Mouse (Mus musculus) heart, postnatal 0 days (tissue): ENCODE measurements at regions not wholly inside any gene's neighbourhood (a gene's known extent, or its start where the extent isn't known, plus 50 kb on each side); places are given as distances from the start of the nearest gene placed in this dataset.

Experiments used
- CTCF ChIP-seq: IDR thresholded peaks from 2 replicates; pipeline ENCODE4 v1.5.1; 2016; ENCODE audit warnings: antibody characterized with exemption, control low read depth, low read depth
- EP300 ChIP-seq: IDR thresholded peaks from 2 replicates; pipeline ENCODE4 v1.6.1; 2016; ENCODE audit warnings: antibody characterized with exemption, low read depth

DNA sequence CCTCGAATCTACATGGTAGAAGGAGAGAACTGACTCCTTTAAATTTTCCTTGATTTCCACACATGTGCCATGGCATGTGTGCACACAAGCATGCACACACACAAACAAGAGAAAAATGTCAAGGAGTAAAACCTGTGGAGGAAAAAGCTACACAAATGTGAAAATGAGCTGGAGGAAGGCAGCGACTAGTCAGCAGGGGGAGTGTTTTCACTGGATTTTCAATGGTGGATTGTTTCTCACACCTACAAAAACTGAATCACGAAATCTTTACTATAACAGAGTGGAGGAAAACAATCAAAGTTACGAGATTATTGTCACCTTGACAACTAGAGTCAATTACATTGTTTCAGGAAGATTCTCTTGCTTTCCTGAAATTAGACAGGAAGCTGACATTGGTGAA, 167.0 kb upstream of the Nsun6 start:
- TF ChIP-seq CTCF, result no peak; the same call in 1 of the 2 replicates
- no peak for TF ChIP-seq EP300
